Mouse (Mus musculus): ENCODE measurements around the gene Elp5. TPM values are rescaled to one million over a fixed set of nuclear protein-coding genes. Genes with fewer than 3 reads are reported as not detected.

The Elp5 gene
- total RNA-seq, 2 experiments from 2014 or later: 33.0 to 45.2 TPM

- peak; percentile 95 for DNase-seq
- H3K27ac ChIP-seq: peak overlapping the region; percentile 99
- intact Hi-C loops (cut with DNase I): no loop called here
- no peak for TF ChIP-seq CTCF (IDR thresholded peaks at IDR 0.05)
- peak overlapping the region; percentile 92 for H3K4me3 ChIP-seq
These were observed 1.8 kb downstream of the Elp5 start for GRCm38 (mm10) chr11:69980196-69981140.

GRCm38 (mm10) chr11:69979827-69980195, 2.5 kb downstream of the Elp5 start:
- no peak for DNase-seq
- H3K4me3 ChIP-seq: peak overlapping the region; percentile 92
- H3K27ac ChIP-seq: peak overlapping the region; percentile 99
- no peak for TF ChIP-seq CTCF (IDR thresholded peaks at IDR 0.05)
- intact Hi-C loops (cut with DNase I): loop anchor here (2.0 kb wide), 1 partner anchor 29 kb away; no protein-coding TSS in a partner anchor

DNA sequence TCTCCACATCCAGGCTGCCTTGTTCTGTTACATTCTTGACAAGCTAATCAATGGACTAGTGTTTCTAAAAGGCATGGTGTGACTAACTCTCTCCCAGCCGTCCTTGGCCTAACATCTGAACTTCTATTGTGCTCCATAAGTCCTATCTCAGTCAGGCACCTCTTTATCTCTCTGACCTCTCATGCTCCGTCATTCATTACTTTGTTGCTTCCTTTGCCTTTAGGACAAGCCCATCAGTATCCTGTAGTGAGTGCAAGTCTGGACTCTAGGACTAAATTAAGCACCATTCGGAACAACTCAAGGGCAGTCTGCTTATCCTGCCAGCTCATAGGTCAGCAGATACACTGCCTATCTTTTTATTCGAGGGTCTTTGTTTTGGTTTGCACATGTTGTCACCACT, 6.0 kb downstream of the Elp5 start:
- no peak for DNase-seq
- intact Hi-C loops (cut with DNase I): no loop called here
- Histone ChIP-seq H3K27ac (no peak overlapping the region), H3K4me3 (no peak overlapping the region)
- TF ChIP-seq CTCF (IDR thresholded peaks at IDR 0.05): no peak

- no peak for DNase-seq
- intact Hi-C loops (cut with DNase I): no loop called here
- Histone ChIP-seq H3K4me3 (no peak overlapping the region), H3K27ac (no peak overlapping the region)
- no peak for TF ChIP-seq CTCF (IDR thresholded peaks at IDR 0.05)
These were observed 7.4 kb downstream of the Elp5 start for GRCm38 (mm10) chr11:69974907-69975306.

DNA sequence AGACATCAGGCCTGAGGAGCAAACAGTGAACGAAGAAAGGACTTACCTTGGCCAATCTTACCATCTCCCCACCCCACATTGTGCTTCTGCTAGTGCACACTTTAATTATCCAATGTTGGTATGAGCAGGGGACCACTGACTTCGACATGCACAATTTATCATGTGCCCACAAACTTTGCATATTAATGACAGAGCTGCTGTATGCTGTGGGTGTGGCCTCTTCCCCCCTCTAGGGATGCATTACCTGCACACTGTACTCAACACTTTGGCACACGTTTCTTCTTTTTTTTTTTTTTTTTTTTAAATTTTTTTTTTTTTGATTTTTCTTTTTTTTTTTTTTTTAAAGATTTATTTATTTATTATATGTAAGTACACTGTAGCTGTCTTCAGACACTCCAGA, 11.5 kb downstream of the Elp5 start:
- Histone ChIP-seq H3K4me3 (no peak overlapping the region), H3K27ac (no peak overlapping the region)
- no peak for TF ChIP-seq CTCF (IDR thresholded peaks at IDR 0.05)
- intact Hi-C loops (cut with DNase I): no loop called here
- DNase-seq: no peak

DNA sequence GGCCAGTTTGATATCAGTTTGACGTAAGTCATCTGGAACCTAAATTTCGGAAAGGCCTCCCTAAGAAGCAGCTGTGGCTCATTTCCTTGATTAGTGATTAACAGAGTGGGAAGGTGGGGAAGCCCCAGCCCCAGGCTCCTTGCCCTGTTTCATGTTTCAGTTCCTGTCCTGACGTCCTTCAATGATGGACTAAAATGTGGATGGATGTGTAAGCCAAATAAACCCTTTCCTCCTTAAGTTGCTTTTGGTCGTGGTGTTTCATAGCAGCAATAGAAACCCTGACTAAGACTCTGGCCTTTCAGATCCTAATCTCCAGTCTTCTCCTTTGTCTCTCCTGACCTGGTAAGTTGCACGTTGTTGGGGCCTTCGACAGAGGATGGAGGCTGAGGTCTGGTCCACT, 12.1 kb downstream of the Elp5 start:
- TF ChIP-seq CTCF (IDR thresholded peaks at IDR 0.05): no peak
- H3K4me3 ChIP-seq: no peak overlapping the region
- intact Hi-C loops (cut with DNase I): no loop called here

DNA sequence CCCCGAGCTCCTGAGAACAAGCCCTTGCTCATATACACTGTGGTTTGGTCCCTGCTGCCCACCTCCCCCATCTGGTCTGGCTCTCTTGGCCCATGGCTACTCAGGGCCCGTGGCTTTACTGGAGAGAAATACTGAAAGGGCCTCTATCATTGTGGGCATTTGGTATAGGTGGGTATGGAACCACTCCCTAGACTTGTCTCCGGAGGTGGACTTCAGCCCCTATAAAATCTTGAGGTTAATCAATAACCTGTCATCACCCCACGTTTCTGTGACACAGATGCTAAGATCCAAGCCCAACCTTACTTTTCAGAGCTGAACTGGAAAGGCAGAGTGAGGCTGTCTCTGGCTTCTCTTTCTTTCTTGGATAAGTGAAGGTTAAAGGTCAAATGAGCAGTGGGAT, 13.5 kb downstream of the Elp5 start:
- no peak overlapping the region for H3K4me3 ChIP-seq
- no peak for DNase-seq
- intact Hi-C loops (cut with DNase I): no loop called here
- no peak overlapping the region for H3K27ac ChIP-seq
- TF ChIP-seq CTCF (IDR thresholded peaks at IDR 0.05): no peak

More for the DNA sequence above, 12.1 kb downstream of the Elp5 start:
- no peak overlapping the region for H3K27ac ChIP-seq
- no peak for DNase-seq

GRCm38 (mm10) chr11:69966860-69967517, 15.3 kb downstream of the Elp5 start:
- no peak for DNase-seq
- H3K4me3 ChIP-seq: peak overlapping the region; percentile 71

DNA sequence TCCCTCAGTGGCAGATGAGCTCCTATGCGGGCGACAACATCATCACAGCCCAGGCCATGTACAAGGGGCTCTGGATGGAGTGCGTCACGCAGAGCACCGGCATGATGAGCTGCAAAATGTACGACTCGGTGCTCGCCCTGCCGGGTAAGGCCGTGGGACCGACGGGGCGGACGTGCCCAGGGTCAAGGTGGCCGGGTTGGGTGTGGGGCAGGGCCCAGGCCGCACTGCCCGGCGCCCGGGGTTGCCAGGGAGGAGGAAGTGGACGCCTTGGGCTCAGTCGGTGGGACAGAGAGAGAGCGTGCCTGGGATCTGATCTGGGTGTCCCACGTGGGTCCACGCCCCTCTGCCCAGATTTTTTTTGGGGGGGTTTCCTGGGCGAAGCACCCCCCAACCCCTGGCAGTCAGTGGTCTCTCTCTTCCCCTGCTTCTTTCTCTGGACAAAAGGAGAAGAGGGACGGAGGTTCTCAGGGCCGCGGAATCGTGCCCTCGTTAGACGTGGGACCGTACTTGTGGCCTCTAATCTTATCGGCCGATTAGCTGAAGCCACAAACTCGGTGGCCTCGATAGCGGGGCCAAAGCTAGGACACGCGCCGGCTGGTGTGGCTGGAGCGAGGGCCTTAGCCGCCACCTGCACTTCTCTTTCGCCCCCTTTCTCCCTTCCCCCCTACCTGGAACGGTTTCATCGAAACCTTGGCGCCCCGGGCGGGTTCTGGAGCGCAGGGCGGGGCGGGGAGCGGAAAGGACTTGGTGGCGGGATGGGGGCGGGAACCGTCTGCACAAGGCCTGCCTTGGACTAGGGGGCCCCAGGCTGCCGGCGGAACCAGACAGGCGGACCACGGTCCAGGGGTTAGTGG, 16.1 kb downstream of the Elp5 start:
- TF ChIP-seq CTCF (IDR thresholded peaks at IDR 0.05): no peak
- intact Hi-C loops (cut with DNase I): no loop called here
- Histone ChIP-seq H3K4me3 (peak overlapping the region; percentile 71), H3K27ac (no peak overlapping the region)
- DNase-seq: peak; percentile 53

More at GRCm38 (mm10) chr11:69966860-69967517, 15.3 kb downstream of the Elp5 start:
- no peak for TF ChIP-seq CTCF (IDR thresholded peaks at IDR 0.05)
- no peak overlapping the region for H3K27ac ChIP-seq
- intact Hi-C loops (cut with DNase I): no loop called here

DNA sequence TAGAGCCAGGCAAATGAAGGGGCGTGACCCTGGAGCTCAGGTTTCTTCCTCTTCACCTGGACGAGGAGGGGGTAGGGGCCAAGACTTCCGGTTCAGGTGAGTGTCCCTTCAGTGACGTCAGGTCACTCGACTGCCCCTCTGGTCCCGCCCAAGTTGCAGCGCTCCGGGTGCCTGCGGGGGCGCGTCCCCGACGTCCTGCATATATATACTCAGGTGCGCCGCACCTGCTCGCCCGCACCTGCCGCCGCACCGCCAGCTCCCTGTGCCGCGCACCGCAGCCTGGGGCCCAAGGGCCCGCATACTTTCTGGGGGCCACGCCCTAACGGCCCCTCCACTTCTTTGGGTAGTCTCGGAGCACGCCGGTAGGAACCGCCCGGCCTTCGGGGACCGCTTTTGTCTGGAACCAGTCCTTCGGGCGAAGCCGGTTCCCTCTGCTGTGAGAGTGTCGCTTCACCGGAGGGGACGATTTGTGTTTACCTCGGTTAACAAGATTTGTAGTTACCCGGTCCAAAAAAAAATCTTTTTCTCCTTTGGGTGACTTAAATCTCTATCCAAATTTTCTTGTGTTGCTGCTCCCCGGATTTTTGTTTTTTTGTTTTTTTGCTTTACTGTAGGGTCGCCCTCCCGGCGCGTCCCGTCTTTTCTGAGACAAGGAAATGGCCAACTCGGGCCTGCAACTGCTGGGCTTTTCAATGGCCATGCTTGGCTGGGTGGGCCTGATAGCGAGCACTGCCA, 16.9 kb downstream of the Elp5 start:
- intact Hi-C loops (cut with DNase I): no loop called here
- no peak for DNase-seq

GRCm38 (mm10) chr11:69964650-69965270, 17.6 kb downstream of the Elp5 start, which contains the start of gene Cldn7:
TSS of gene Cldn7 (plus strand) at chr11:69964779.
- Histone ChIP-seq H3K4me3 (peak within 1 kb of the TSS; percentile 40), H3K27ac (no peak within 1 kb of the TSS)
- intact Hi-C loops (cut with DNase I): no loop called here
- no peak for TF ChIP-seq CTCF (IDR thresholded peaks at IDR 0.05)
- no peak for DNase-seq

More for the DNA sequence above, 16.9 kb downstream of the Elp5 start:
- Histone ChIP-seq H3K4me3 (peak overlapping the region; percentile 40), H3K27ac (no peak overlapping the region)
- no peak for TF ChIP-seq CTCF (IDR thresholded peaks at IDR 0.05)

Data from gastrocnemius, adult 2 months (tissue).